Mouse (Mus musculus): ENCODE measurements at regions not wholly inside any gene's neighbourhood (a gene's known extent, or its start where the extent isn't known, plus 50 kb on each side); places are given as distances from the start of the nearest gene placed in this dataset. TPM values are rescaled to one million over a fixed set of nuclear protein-coding genes. Genes with fewer than 3 reads are reported as not detected.
A peak's percentile ranks its signal among the peaks of the same experiment; 100 is the strongest.

DNA sequence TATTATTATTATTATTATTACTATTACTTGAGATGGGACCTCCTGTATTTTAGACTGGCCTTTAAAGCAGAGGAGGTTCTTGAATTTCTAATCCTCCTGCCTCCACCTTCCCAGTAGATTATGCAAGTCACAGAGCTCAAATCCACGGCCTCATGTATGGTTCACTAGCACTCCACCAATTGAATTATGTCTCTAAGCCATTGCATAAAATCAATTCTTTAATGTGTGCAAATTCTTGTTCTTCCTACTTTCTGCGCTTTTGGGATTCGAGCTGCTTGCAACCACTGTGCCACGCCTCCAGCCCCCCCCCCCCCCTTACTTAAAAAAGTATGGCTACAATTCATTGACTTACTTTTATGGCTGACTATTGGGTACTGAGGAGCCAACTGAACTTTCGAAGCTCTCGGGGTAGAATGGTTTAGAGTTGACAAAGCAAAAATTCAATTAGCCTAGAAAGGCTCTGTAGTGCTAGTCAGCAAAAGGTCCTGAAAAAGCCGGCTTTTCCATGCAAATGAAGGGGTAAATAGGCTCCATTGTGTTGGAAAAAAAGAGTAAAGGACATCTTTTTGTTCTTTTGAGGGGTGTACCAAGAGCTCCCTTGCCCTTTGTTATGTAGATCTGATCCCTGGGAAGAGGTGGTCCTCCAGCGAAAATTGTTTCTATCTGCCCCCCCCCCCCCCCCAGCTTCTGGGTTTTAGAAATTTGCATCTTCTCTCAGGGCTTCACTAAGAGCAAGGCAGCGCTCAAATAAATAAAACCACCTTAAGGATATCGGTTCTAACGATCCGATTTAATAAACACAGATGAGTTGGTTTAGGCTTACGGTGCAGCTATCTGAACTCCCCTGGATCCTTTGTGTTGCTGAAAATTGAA, 50.5 kb upstream of the Lrig1 start:
- 7% methylated on average over 13 of the region's 13 CpGs for WGBS
- Histone ChIP-seq H3K9me3 (ENCODE audit: control insufficient read depth, low read length) (no peaks in the 10 kb centered on the region; the same call in 1 of the 2 replicates), H3K4me1 (ENCODE audit: control insufficient read depth, insufficient read depth, low read length) (peaks cover 13% of the 10 kb centered on the region), H3K27ac (ENCODE audit: low read depth, low read length) (peak overlapping the region; percentile 11; the same call in 1 of the 2 replicates), H3K4me3 (ENCODE audit: low read depth, low read length) (no peak overlapping the region), H3K36me3 (ENCODE audit: control insufficient read depth, insufficient read depth, low read length) (no peaks in the 10 kb centered on the region), H3K27me3 (ENCODE audit: control insufficient read depth, insufficient read depth, low read length) (no peaks in the 10 kb centered on the region), H3K4me2 (peak overlapping the region; percentile 22; the same call in 1 of the 2 replicates), H3K9ac (ENCODE audit: low read length) (no peak overlapping the region)
- ATAC-seq (ENCODE audit: low FRiP score) (peak; percentile 90), DNase-seq (ENCODE audit: low spot score, missing footprints) (peak; percentile 91)

Small RNA genes in the stretch of these regions (microRNA-seq; reads per million reads assigned to microRNA genes)
- gene Gm23364: not detected
